Mouse (Mus musculus) kidney, postnatal 0 days (tissue): ENCODE data around the gene Kcnn3. TPM values are rescaled to one million over a fixed set of nuclear protein-coding genes. Genes with fewer than 3 reads are reported as not detected.

ENCODE experiments used
- ATAC-seq: fragments of 200-750 bp; cut with Nextera tagmentation; replicated peaks from 2 replicates; pipeline ENCODE4 v1.8.0; 2017; ENCODE audit warnings: low read depth, moderate number of reproducible peaks, moderate TSS enrichment, moderate library complexity; ENCODE audit not compliant: low FRiP score
- DNase-seq: peaks from one replicate; pipeline ENCODE4 v3.0.0-alpha.2; 2016; ENCODE audit warnings: low spot score
- H3K27ac ChIP-seq: fragments of 300-500 bp; sonication (generic); 2 replicates; pipeline ENCODE4 v1.5.1; 2014; ENCODE audit warnings: mild to moderate bottlenecking
- H3K27me3 ChIP-seq: fragments of 300-500 bp; sonication (generic); 2 replicates; pipeline ENCODE4 v1.6.1; 2014; ENCODE audit warnings: low read length, mixed read lengths; ENCODE audit not compliant: insufficient read depth
- H3K36me3 ChIP-seq: fragments of 300-500 bp; sonication (generic); 2 replicates; pipeline ENCODE4 v1.6.1; 2014; ENCODE audit warnings: low read length, mixed read lengths; ENCODE audit not compliant: insufficient read depth
- H3K4me1 ChIP-seq: fragments of 300-500 bp; sonication (generic); replicated peaks from 2 replicates; pipeline ENCODE4 v1.6.1; 2014; ENCODE audit warnings: antibody characterized with exemption, low read length, mixed read lengths; ENCODE audit not compliant: insufficient read depth
- H3K4me2 ChIP-seq: fragments of 300-500 bp; sonication (generic); 2 replicates; pipeline ENCODE4 v1.6.1; 2014; ENCODE audit warnings: mild to moderate bottlenecking, low read length, moderate library complexity, mixed read lengths
- H3K4me3 ChIP-seq: fragments of 300-500 bp; sonication (generic); replicated peaks from 2 replicates; pipeline ENCODE4 v1.5.1; 2014; ENCODE audit warnings: low read depth, low read length
- H3K9ac ChIP-seq: fragments of 300-500 bp; sonication (generic); 2 replicates; pipeline ENCODE4 v1.6.1; 2014; ENCODE audit warnings: low read depth, low read length
- H3K9me3 ChIP-seq: fragments of 300-500 bp; sonication (generic); replicated peaks from 2 replicates; pipeline ENCODE4 v1.6.1; 2016; ENCODE audit warnings: low read length, inconsistent platforms, mixed read lengths
- CTCF ChIP-seq: IDR thresholded peaks from 2 replicates; pipeline ENCODE4 v1.5.1; 2016; ENCODE audit warnings: antibody characterized with exemption, low read depth, mild to moderate bottlenecking, moderate library complexity
- WGBS: fragments of 180-500 bp; shearing (Covaris S2); extraction: QIAGEN DNeasy Blood & Tissue Kit; methylation state at CpG from one replicate; pipeline ENCODE4 v1.1.7; 2014; 5-methylcytosine and 5-hydroxymethylcytosine counted together
- polyA plus RNA-seq: library from polyadenylated mRNA; unstranded; fragments of >200 nt; fragmentation: Nextera tagmentation; extraction: Ambion mirVana; gene quantifications from 2 replicates; pipeline ENCODE4 v1.2.1, GENCODE M21; 2015

Gene Kcnn3
- polyA plus RNA-seq, result 1.4 and 1.6 TPM in 2 replicates

GRCm38 (mm10) chr3:89519894-89520293, at the start of gene Kcnn3:
Gene Kcnn3 (plus strand): TSS chr3:89520164.
- Histone ChIP-seq H3K4me2 (peak within 1 kb of the TSS; percentile 84), H3K36me3 (no peaks in the 10 kb centered on the region), H3K9ac (peak within 1 kb of the TSS; percentile 55), H3K27ac (no peak within 1 kb of the TSS), H3K9me3 (no peaks in the 10 kb centered on the region), H3K4me3 (peak within 1 kb of the TSS; percentile 37), H3K4me1 (peaks cover 23% of the 10 kb centered on the region; the same call in 1 of the 2 replicates), H3K27me3 (no peaks in the 10 kb centered on the region; the same call in 1 of the 2 replicates)
- peak; percentile 95 for DNase-seq
- WGBS, result under 1% methylated on average over 15 of the region's 15 CpGs
- ATAC-seq, result peak; percentile 88
- TF ChIP-seq CTCF, result no peak

DNA sequence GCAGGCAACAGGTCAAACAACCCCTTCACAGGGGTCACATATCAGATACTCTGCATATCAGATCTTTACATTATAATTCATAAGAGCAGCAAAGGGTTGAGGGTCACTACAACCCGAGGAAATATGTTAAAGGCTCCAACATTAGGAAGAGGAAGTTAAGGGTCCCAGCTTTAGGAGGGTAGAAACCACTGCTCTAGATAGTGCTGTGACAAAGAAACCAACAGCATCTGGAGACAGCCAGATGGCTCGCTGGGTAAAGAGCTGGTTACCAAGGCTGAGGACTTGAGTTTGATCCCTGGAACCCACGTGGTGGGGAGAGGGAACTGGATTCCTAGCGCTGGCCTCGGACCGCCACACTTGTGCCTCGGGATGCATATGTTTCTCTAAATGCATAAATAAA, 47.7 kb upstream of the Kcnn3 start:
- DNase-seq, result no peak
- peaks cover 3% of the 10 kb centered on the region; the same call in 1 of the 2 replicates for H3K36me3 ChIP-seq
- TF ChIP-seq CTCF, result no peak

GRCm38 (mm10) chr3:89473838-89474237, 46.1 kb upstream of the Kcnn3 start:
- H3K27me3 ChIP-seq, result no peaks in the 10 kb centered on the region
- TF ChIP-seq CTCF, result no peak
- no peak overlapping the region for H3K9ac ChIP-seq
- WGBS, result 73% methylated on average over 6 of the region's 6 CpGs
- DNase-seq, result no peak
- H3K4me1 ChIP-seq, result no peaks in the 10 kb centered on the region
- H3K4me3 ChIP-seq, result no peak overlapping the region
- ATAC-seq, result no peak
- no peak overlapping the region for H3K27ac ChIP-seq
- H3K9me3 ChIP-seq, result no peaks in the 10 kb centered on the region
- no peak overlapping the region for H3K4me2 ChIP-seq
- H3K36me3 ChIP-seq, result no peaks in the 10 kb centered on the region; the same call in 1 of the 2 replicates

More for the DNA sequence above, 47.7 kb upstream of the Kcnn3 start:
- no peak for ATAC-seq
- Histone ChIP-seq H3K27me3 (no peaks in the 10 kb centered on the region), H3K4me2 (no peak overlapping the region), H3K9ac (no peak overlapping the region), H3K4me1 (no peaks in the 10 kb centered on the region), H3K9me3 (no peaks in the 10 kb centered on the region), H3K27ac (no peak overlapping the region), H3K4me3 (no peak overlapping the region)
- WGBS, result 83% methylated on average over 7 of the region's 7 CpGs

DNA sequence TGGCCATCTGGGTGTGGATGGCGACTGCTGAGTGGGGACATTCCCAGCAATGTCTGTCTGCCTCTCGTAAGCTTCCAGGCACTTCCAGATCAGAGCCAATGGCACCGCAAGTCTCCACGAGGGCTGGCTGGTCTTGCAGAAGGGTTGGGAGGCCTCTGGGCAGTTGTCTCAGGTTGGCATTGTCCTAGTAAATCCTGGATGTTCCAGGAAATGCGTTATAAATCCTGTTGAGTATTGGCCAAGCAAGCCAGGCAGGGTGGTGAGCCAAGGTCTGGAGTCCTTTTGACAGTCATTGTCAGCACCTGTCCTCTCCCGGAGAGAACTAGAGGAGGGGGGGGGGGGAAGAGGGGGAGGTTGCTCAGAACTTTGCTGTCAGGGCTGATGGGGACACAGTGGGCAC, 40.9 kb upstream of the Kcnn3 start:
- 69% methylated on average over 6 of the region's 6 CpGs for WGBS
- Histone ChIP-seq H3K4me1 (no peaks in the 10 kb centered on the region), H3K9me3 (no peaks in the 10 kb centered on the region), H3K4me3 (no peak overlapping the region), H3K36me3 (no peaks in the 10 kb centered on the region), H3K9ac (no peak overlapping the region), H3K4me2 (no peak overlapping the region), H3K27ac (no peak overlapping the region), H3K27me3 (no peaks in the 10 kb centered on the region)
- DNase-seq (no peak), ATAC-seq (no peak)
- TF ChIP-seq CTCF, result no peak

GRCm38 (mm10) chr3:89481488-89481887, 38.5 kb upstream of the Kcnn3 start:
- Histone ChIP-seq H3K27ac (no peak overlapping the region), H3K27me3 (no peaks in the 10 kb centered on the region), H3K4me1 (no peaks in the 10 kb centered on the region), H3K4me3 (no peak overlapping the region), H3K36me3 (no peaks in the 10 kb centered on the region), H3K9me3 (no peaks in the 10 kb centered on the region), H3K9ac (no peak overlapping the region), H3K4me2 (no peak overlapping the region)
- ATAC-seq (no peak), DNase-seq (no peak)
- peak; percentile 78 for TF ChIP-seq CTCF
- WGBS, result 42% methylated on average over 2 of the region's 2 CpGs

DNA sequence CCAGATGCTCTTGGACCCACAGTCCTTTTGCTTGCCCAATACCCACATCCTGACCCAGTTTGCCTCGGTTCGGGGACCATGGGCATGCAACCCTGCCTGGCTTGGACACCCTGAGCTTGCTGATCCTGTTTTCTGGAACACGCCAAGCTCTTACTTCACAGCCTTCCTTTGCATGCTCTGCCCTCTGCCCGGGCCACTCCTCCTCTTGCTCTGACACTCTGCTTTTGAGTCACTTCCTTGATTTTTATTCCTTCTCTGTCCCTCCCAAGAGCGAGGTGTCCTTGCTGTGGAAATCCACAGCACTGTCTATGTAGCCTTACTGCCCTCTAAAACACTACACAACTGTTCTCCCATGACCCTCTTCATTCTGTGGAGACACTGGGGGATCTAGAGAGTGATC, 37.7 kb upstream of the Kcnn3 start:
- TF ChIP-seq CTCF, result no peak
- Histone ChIP-seq H3K4me2 (no peak overlapping the region), H3K4me3 (no peak overlapping the region), H3K9me3 (no peaks in the 10 kb centered on the region), H3K27ac (no peak overlapping the region), H3K27me3 (no peaks in the 10 kb centered on the region; the same call in 1 of the 2 replicates), H3K36me3 (no peaks in the 10 kb centered on the region), H3K9ac (no peak overlapping the region), H3K4me1 (no peaks in the 10 kb centered on the region)
- DNase-seq (no peak), ATAC-seq (no peak)
- 78% methylated on average over 5 of the region's 5 CpGs for WGBS
